Mouse (Mus musculus) layer of hippocampus, postnatal 25 days (tissue): ENCODE measurements around the gene Gm9964. TPM values are rescaled to one million over a fixed set of nuclear protein-coding genes. Genes with fewer than 3 reads are reported as not detected.
"Not testable (repeated sequence)": the region's sequence is repeated elsewhere in the genome, so short reads cannot be mapped to it uniquely, and the experiment has no call there.

Experiments used
- DNase-seq, 2 experiments: peaks; one replicate each; pipeline ENCODE4 v3.0.0; 2022; ENCODE audit warnings: mixed read lengths in 2 of 2, low spot score in 1 of 2; ENCODE audit errors: extremely low spot score in 1 of 2
- total RNA-seq, 2 experiments: library from RNA; stranded (reverse); gene quantifications; 2 replicates each; pipeline ENCODE4 v1.2.3; 2021

Gm9964 gene
- total RNA-seq, 2 experiments from 2014 or later = 0.73 to 0.91 TPM

GRCm38 (mm10) chr11:79303109-79303508, 6.4 kb upstream of the Gm9964 start:
- no peak for DNase-seq

- no peak for DNase-seq
Observed at GRCm38 (mm10) chr11:79299719-79300431, 3.2 kb upstream of the Gm9964 start.

GRCm38 (mm10) chr11:79296167-79296566, 539 bp downstream of the Gm9964 start:
- peak; percentile 16 to 78 for DNase-seq

- DNase-seq = no peak
Observed at GRCm38 (mm10) chr11:79293971-79294370, 2.7 kb downstream of the Gm9964 start.

- no peak for DNase-seq
Observed at GRCm38 (mm10) chr11:79293025-79293424, 3.7 kb downstream of the Gm9964 start.

GRCm38 (mm10) chr11:79292130-79292529, 4.6 kb downstream of the Gm9964 start:
- DNase-seq = no peak

GRCm38 (mm10) chr11:79291651-79292050, 5.1 kb downstream of the Gm9964 start:
- no peak for DNase-seq

- DNase-seq = peak in 1 of 2 experiments; percentile 19
Observed at GRCm38 (mm10) chr11:79290473-79290872, 6.2 kb downstream of the Gm9964 start.

- DNase-seq = no peak
Observed at GRCm38 (mm10) chr11:79288913-79289640, 7.6 kb downstream of the Gm9964 start.

- no peak for DNase-seq
Observed at GRCm38 (mm10) chr11:79288278-79288843, 8.3 kb downstream of the Gm9964 start.

GRCm38 (mm10) chr11:79287447-79287846, 9.3 kb downstream of the Gm9964 start:
- no peak for DNase-seq

- no peak for DNase-seq
Observed at GRCm38 (mm10) chr11:79286305-79286799, 10.4 kb downstream of the Gm9964 start.

- no peak for DNase-seq
Observed at GRCm38 (mm10) chr11:79283350-79284030, 13.2 kb downstream of the Gm9964 start.

GRCm38 (mm10) chr11:79281396-79281795, 15.3 kb downstream of the Gm9964 start:
- DNase-seq = no peak

GRCm38 (mm10) chr11:79279732-79280405, 16.8 kb downstream of the Gm9964 start:
- no peak for DNase-seq

GRCm38 (mm10) chr11:79273757-79274156, 22.9 kb downstream of the Gm9964 start:
- DNase-seq = no peak

- no peak for DNase-seq
Observed at GRCm38 (mm10) chr11:79273039-79273438, 23.7 kb downstream of the Gm9964 start.

GRCm38 (mm10) chr11:79267171-79267570, 29.5 kb downstream of the Gm9964 start:
- DNase-seq = peak in 1 of 2 experiments; percentile 11

- no peak for DNase-seq
Observed at GRCm38 (mm10) chr11:79264376-79264775, 32.3 kb downstream of the Gm9964 start.

- DNase-seq = not testable (repeated sequence)
Observed at GRCm38 (mm10) chr11:79260126-79260525, 36.6 kb downstream of the Gm9964 start.
